Mouse (Mus musculus) bone marrow macrophage, adult 2 months (primary cell): ENCODE data around the gene Gm20388.

Experiments
- CTCF ChIP-seq: IDR thresholded peaks from 2 replicates; pipeline ENCODE4 v1.5.1; 2012; ENCODE audit warnings: low read depth, mild to moderate bottlenecking, low read length, moderate library complexity
- POLR2A ChIP-seq: IDR thresholded peaks from 2 replicates; pipeline ENCODE4 v1.6.1; 2012; ENCODE audit warnings: mild to moderate bottlenecking, low read depth, low read length, borderline replicate concordance

DNA sequence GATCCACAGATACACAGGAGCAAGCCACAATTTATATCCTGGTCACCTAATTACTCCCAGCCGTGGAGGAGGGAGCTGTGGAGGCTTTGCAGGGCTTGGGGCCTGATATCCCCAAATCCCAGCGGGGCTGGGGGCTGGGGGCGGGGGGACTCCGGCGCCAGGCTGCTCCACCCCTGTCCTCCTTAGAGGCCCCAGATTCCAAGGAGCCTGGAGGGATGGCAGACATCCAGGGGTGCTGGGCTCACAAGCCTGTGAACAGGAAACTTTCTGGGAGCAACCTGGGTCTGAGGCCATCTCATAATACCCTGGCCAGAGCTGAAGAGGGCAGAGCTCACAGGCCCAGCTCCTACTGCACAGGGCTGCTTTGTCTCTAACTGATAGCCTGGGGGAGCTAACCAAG is 371.8 kb downstream of the Gm20388 start:
- no peak for TF ChIP-seq CTCF
- TF ChIP-seq POLR2A: no peak
